Mouse (Mus musculus): Measurements from ENCODE around the gene Carns1. TPM values are rescaled to one million over a fixed set of nuclear protein-coding genes. Genes with fewer than 3 reads are reported as not detected.

Carns1 gene
- total and polyA plus RNA-seq, 2 experiments from 2014 or later: 20.6 to 119 TPM

DNA sequence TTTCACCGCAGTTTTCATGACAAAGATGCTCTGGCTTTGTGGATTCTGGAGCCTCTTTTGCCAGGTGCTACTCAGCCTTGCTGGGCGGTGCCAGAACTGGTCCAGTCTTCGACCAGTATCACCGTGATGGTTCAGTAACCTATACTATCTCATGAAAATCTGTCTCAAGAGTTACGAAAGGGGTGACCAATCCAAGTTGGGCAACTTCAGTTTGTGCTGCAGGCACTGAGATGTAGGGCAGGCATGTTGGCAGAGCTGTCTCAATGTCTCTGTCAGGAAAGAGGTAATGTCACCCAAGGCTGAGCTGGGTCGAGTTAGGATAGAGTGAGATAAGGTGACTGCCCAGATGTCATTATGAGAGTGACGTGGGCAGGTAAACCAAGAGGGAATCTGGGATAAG is 5.1 kb upstream of the Carns1 start:
- no peak for TF ChIP-seq CTCF (IDR thresholded peaks at IDR 0.05; ENCODE audit: low read depth)
- Histone ChIP-seq H3K4me1 (ENCODE audit: control insufficient read depth, insufficient read depth) (peaks cover 16% of the 10 kb centered on the region), H3K36me3 (replicated peaks; ENCODE audit: control insufficient read depth, insufficient read depth, low read length) (no peaks in the 10 kb centered on the region), H3K4me2 (ENCODE audit: low read depth, low read length) (no peak overlapping the region), H3K4me3 (ENCODE audit: low read depth, low read length) (no peak overlapping the region), H3K9ac (replicated peaks; ENCODE audit: low read depth, low read length) (no peak overlapping the region), H3K27me3 (ENCODE audit: control insufficient read depth, insufficient read depth, low read length) (no peaks in the 10 kb centered on the region), H3K9me3 (replicated peaks; ENCODE audit: control insufficient read depth, low read length) (no peaks in the 10 kb centered on the region), H3K27ac (ENCODE audit: low read depth) (no peak overlapping the region)
- ATAC-seq (ENCODE audit: insufficient read depth, low read depth): no peak
- WGBS: 75% methylated on average over 7 of the region's 7 CpGs
- no peak for DNase-seq (ENCODE audit: low spot score)

GRCm38 (mm10) chr19:4172925-4173324 is 2.4 kb downstream of the Carns1 start:
- Histone ChIP-seq H3K27me3 (ENCODE audit: control insufficient read depth, insufficient read depth, low read length) (no peaks in the 10 kb centered on the region), H3K27ac (ENCODE audit: low read depth) (peak overlapping the region; percentile 92), H3K36me3 (replicated peaks; ENCODE audit: control insufficient read depth, insufficient read depth, low read length) (no peaks in the 10 kb centered on the region), H3K9ac (replicated peaks; ENCODE audit: low read depth, low read length) (no peak overlapping the region), H3K9me3 (replicated peaks; ENCODE audit: control insufficient read depth, low read length) (no peaks in the 10 kb centered on the region), H3K4me1 (ENCODE audit: control insufficient read depth, insufficient read depth) (peaks cover 48% of the 10 kb centered on the region), H3K4me2 (ENCODE audit: low read depth, low read length) (no peak overlapping the region), H3K4me3 (ENCODE audit: low read depth, low read length) (no peak overlapping the region)
- ATAC-seq (ENCODE audit: insufficient read depth, low read depth): no peak
- TF ChIP-seq EP300 (IDR thresholded peaks at IDR 0.05; ENCODE audit: low read depth): no peak
- TF ChIP-seq CTCF (IDR thresholded peaks at IDR 0.05; ENCODE audit: low read depth): peak; percentile 34
- WGBS: 60% methylated on average over 11 of the region's 11 CpGs
- DNase-seq (ENCODE audit: low spot score): no peak

DNA sequence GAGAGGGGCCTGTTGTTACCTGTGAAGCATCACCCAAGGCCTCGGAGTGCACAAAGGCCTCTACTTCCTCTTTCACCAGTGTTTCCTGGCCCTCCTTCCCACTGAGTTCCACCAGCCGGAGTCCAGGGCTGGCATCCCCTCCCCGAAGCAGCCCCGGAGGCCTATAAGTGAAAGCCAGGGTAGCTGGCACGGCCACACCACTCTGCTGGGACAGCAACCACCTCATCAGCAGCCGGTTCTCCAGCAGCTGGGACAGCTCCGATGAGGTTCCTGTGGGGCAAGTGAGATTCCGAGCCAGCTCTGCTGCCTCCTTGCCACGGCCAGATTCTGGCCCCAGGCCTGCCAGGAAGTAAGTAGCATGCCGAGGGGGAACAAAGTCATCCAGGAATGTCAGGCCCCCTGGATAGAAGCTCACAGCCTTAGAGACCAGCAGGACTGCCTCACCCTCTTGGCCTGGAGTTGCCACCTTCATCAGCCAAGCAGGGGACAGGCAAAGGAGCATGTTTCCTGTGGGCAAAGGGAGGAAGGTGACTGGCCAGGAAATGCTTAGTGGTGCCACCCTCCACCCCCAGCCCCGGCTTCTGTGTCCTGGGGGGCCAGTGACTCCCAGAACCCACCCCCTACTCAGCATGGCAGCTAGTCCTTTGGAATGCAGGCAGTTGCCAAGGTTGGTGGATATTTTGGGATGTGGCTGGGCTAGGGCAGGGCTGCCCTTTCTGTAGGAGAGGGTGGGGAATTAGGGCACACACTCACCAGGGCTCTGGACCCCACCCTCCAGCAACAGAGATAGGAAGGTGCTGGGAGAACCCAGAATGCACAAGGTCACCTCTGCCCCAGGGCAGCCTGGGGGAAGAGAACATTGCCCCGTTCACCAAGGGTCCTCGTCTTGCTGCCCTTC is 3.6 kb downstream of the Carns1 start:
- Histone ChIP-seq H3K4me3 (ENCODE audit: low read depth, low read length) (peak overlapping the region; percentile 1; the same call in 1 of the 2 replicates), H3K9ac (replicated peaks; ENCODE audit: low read depth, low read length) (peak overlapping the region; percentile 18), H3K4me1 (ENCODE audit: control insufficient read depth, insufficient read depth) (peaks cover 51% of the 10 kb centered on the region), H3K27ac (ENCODE audit: low read depth) (peak overlapping the region; percentile 92), H3K36me3 (replicated peaks; ENCODE audit: control insufficient read depth, insufficient read depth, low read length) (no peaks in the 10 kb centered on the region), H3K27me3 (ENCODE audit: control insufficient read depth, insufficient read depth, low read length) (no peaks in the 10 kb centered on the region), H3K9me3 (replicated peaks; ENCODE audit: control insufficient read depth, low read length) (no peaks in the 10 kb centered on the region), H3K4me2 (ENCODE audit: low read depth, low read length) (peak overlapping the region; percentile 38)
- ATAC-seq (ENCODE audit: insufficient read depth, low read depth) (peak; percentile 57), DNase-seq (ENCODE audit: low spot score) (peak; percentile 82)
- WGBS: 14% methylated on average over 13 of the region's 13 CpGs
- TF ChIP-seq CTCF (IDR thresholded peaks at IDR 0.05; ENCODE audit: low read depth): no peak
- 0 out of 2 replicates have a peak, but pooled peaks have one; percentile 16 for TF ChIP-seq EP300 (IDR thresholded peaks at IDR 0.05; ENCODE audit: low read depth)

- Histone ChIP-seq H3K36me3 (replicated peaks; ENCODE audit: control insufficient read depth, insufficient read depth, low read length) (0 out of 2 replicates have a peak, but pooled peaks cover 3% of the 10 kb centered on the region), H3K27me3 (ENCODE audit: control insufficient read depth, insufficient read depth, low read length) (no peaks in the 10 kb centered on the region), H3K27ac (ENCODE audit: low read depth) (peak overlapping the region; percentile 92), H3K9ac (replicated peaks; ENCODE audit: low read depth, low read length) (peak overlapping the region; percentile 68; the same call in 1 of the 2 replicates), H3K4me3 (ENCODE audit: low read depth, low read length) (no peak overlapping the region; the same call in 1 of the 2 replicates), H3K9me3 (replicated peaks; ENCODE audit: control insufficient read depth, low read length) (no peaks in the 10 kb centered on the region), H3K4me2 (ENCODE audit: low read depth, low read length) (peak overlapping the region; percentile 38), H3K4me1 (ENCODE audit: control insufficient read depth, insufficient read depth) (peaks cover 47% of the 10 kb centered on the region)
- 89% methylated on average over 10 of the region's 10 CpGs for WGBS
- DNase-seq (ENCODE audit: low spot score) (no peak), ATAC-seq (ENCODE audit: insufficient read depth, low read depth) (no peak)
- TF ChIP-seq CTCF (IDR thresholded peaks at IDR 0.05; ENCODE audit: low read depth): no peak
- TF ChIP-seq EP300 (IDR thresholded peaks at IDR 0.05; ENCODE audit: low read depth): no peak
These were observed 4.4 kb downstream of the Carns1 start for GRCm38 (mm10) chr19:4170723-4171392.

DNA sequence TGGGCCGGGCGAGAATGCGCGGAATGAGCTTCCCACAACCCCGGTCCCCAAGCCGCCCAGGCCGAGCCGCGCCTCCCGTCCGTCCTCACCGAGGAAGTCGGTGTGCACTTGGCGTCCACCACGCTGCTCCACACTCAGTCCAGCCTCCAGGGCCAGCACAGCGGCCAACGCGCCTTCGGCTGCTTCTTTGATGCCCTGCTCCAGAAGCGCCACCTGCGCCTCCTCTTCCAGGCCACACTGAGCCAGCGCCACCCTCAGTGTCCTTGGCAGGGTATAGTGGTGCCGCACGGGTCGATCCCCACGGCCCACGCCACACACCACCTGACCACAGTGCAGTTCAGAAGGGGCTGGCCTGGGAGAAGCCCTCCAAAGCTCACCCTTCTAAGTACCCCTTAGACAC is 5.5 kb downstream of the Carns1 start:
- DNase-seq (ENCODE audit: low spot score) (no peak), ATAC-seq (ENCODE audit: insufficient read depth, low read depth) (peak; percentile 1)
- WGBS: 8% methylated on average over 25 of the region's 27 CpGs

More for the DNA sequence above, 5.5 kb downstream of the Carns1 start:
- Histone ChIP-seq H3K27ac (ENCODE audit: low read depth) (peak overlapping the region; percentile 92), H3K9ac (replicated peaks; ENCODE audit: low read depth, low read length) (peak overlapping the region; percentile 68), H3K4me3 (ENCODE audit: low read depth, low read length) (peak overlapping the region; percentile 40), H3K9me3 (replicated peaks; ENCODE audit: control insufficient read depth, low read length) (no peaks in the 10 kb centered on the region), H3K36me3 (replicated peaks; ENCODE audit: control insufficient read depth, insufficient read depth, low read length) (0 out of 2 replicates have a peak, but pooled peaks cover 8% of the 10 kb centered on the region), H3K27me3 (ENCODE audit: control insufficient read depth, insufficient read depth, low read length) (no peaks in the 10 kb centered on the region), H3K4me1 (ENCODE audit: control insufficient read depth, insufficient read depth) (peaks cover 38% of the 10 kb centered on the region), H3K4me2 (ENCODE audit: low read depth, low read length) (peak overlapping the region; percentile 73)
- TF ChIP-seq CTCF (IDR thresholded peaks at IDR 0.05; ENCODE audit: low read depth): no peak
- 0 out of 2 replicates have a peak, but pooled peaks have one; percentile 16 for TF ChIP-seq EP300 (IDR thresholded peaks at IDR 0.05; ENCODE audit: low read depth)

Data from heart, postnatal 0 days (tissue).